Mouse (Mus musculus): Measurements from ENCODE around the gene Dnttip2. TPM values are rescaled to one million over a fixed set of nuclear protein-coding genes. Genes with fewer than 3 reads are reported as not detected.

Gene Dnttip2
- polyA plus RNA-seq, 1 experiment from 2014 or later, result 67.8 TPM

GRCm38 (mm10) chr3:122292300-122293222 is 18.4 kb downstream of the Dnttip2 start:
- no peaks in the 10 kb centered on the region for H3K9me3 ChIP-seq
- peak overlapping the region; percentile 97 for H3K4me3 ChIP-seq
- H3K27ac ChIP-seq, result peak overlapping the region; percentile 96
- H3K9ac ChIP-seq, result peak overlapping the region; percentile 85
- H3K27me3 ChIP-seq, result no peaks in the 10 kb centered on the region
- ATAC-seq (ENCODE audit: borderline replicate concordance, extremely low read depth, low FRiP score, low TSS enrichment), result peak; percentile 83
- 4% methylated on average over 52 of the region's 54 CpGs for WGBS
- peaks cover 15% of the 10 kb centered on the region for H3K4me1 ChIP-seq
- peak overlapping the region; percentile 90 for H3K4me2 ChIP-seq
- no peaks in the 10 kb centered on the region for H3K36me3 ChIP-seq

- no peaks in the 10 kb centered on the region for H3K36me3 ChIP-seq
- peak overlapping the region; percentile 97 for H3K4me3 ChIP-seq
- H3K4me1 ChIP-seq, result peaks cover 15% of the 10 kb centered on the region
- ATAC-seq (ENCODE audit: borderline replicate concordance, extremely low read depth, low FRiP score, low TSS enrichment), result peak; percentile 91
- no peaks in the 10 kb centered on the region for H3K9me3 ChIP-seq
- no peaks in the 10 kb centered on the region for H3K27me3 ChIP-seq
- H3K9ac ChIP-seq, result peak overlapping the region; percentile 85
- peak overlapping the region; percentile 96 for H3K27ac ChIP-seq
- H3K4me2 ChIP-seq, result peak overlapping the region; percentile 90
- WGBS, result under 1% methylated on average over 100 of the region's 105 CpGs
Measured at GRCm38 (mm10) chr3:122293223-122293953, 19.2 kb downstream of the Dnttip2 start.

- Histone ChIP-seq H3K4me2 (peak within 1 kb of the TSS; percentile 90), H3K9ac (peak within 1 kb of the TSS; percentile 85), H3K9me3 (no peaks in the 10 kb centered on the region), H3K4me1 (peaks cover 15% of the 10 kb centered on the region), H3K27ac (peak within 1 kb of the TSS; percentile 96), H3K36me3 (no peaks in the 10 kb centered on the region), H3K4me3 (peak within 1 kb of the TSS; percentile 97), H3K27me3 (no peaks in the 10 kb centered on the region)
- ATAC-seq (ENCODE audit: borderline replicate concordance, extremely low read depth, low FRiP score, low TSS enrichment), result peak; percentile 64
- 7% methylated on average over 36 of the region's 37 CpGs for WGBS
Measured at GRCm38 (mm10) chr3:122293954-122294850, 20.0 kb downstream of the Dnttip2 start, which contains the start of gene Bcar3. Gene Bcar3 (plus strand): TSS chr3:122294136.

GRCm38 (mm10) chr3:122295511-122295910 is 21.3 kb downstream of the Dnttip2 start:
- H3K36me3 ChIP-seq, result no peaks in the 10 kb centered on the region
- H3K4me3 ChIP-seq, result no peak overlapping the region
- H3K4me1 ChIP-seq, result peaks cover 15% of the 10 kb centered on the region
- H3K4me2 ChIP-seq, result no peak overlapping the region
- no peaks in the 10 kb centered on the region for H3K27me3 ChIP-seq
- no peak overlapping the region for H3K27ac ChIP-seq
- 11% methylated on average over 5 of the region's 5 CpGs for WGBS
- ATAC-seq (ENCODE audit: borderline replicate concordance, extremely low read depth, low FRiP score, low TSS enrichment), result no peak
- H3K9ac ChIP-seq, result no peak overlapping the region
- H3K9me3 ChIP-seq, result no peaks in the 10 kb centered on the region

- Histone ChIP-seq H3K9me3 (no peaks in the 10 kb centered on the region), H3K27me3 (no peaks in the 10 kb centered on the region), H3K4me3 (no peak overlapping the region), H3K27ac (no peak overlapping the region), H3K9ac (no peak overlapping the region), H3K4me2 (no peak overlapping the region), H3K36me3 (no peaks in the 10 kb centered on the region), H3K4me1 (peaks cover 12% of the 10 kb centered on the region)
- no peak for ATAC-seq (ENCODE audit: borderline replicate concordance, extremely low read depth, low FRiP score, low TSS enrichment)
- 44% methylated on average over 5 of the region's 5 CpGs for WGBS
Measured at GRCm38 (mm10) chr3:122296979-122297378, 22.8 kb downstream of the Dnttip2 start.

- no peaks in the 10 kb centered on the region for H3K36me3 ChIP-seq
- H3K4me1 ChIP-seq, result no peaks in the 10 kb centered on the region
- H3K9ac ChIP-seq, result no peak overlapping the region
- no peak overlapping the region for H3K4me2 ChIP-seq
- H3K27me3 ChIP-seq, result no peaks in the 10 kb centered on the region
- no peak overlapping the region for H3K4me3 ChIP-seq
- ATAC-seq (ENCODE audit: borderline replicate concordance, extremely low read depth, low FRiP score, low TSS enrichment), result no peak
- WGBS, result 63% methylated on average over 9 of the region's 9 CpGs
- H3K27ac ChIP-seq, result no peak overlapping the region
- H3K9me3 ChIP-seq, result no peaks in the 10 kb centered on the region
Measured at GRCm38 (mm10) chr3:122300983-122301919, 27.1 kb downstream of the Dnttip2 start.

GRCm38 (mm10) chr3:122304560-122304959 is 30.4 kb downstream of the Dnttip2 start:
- no peak overlapping the region for H3K4me2 ChIP-seq
- H3K9ac ChIP-seq, result no peak overlapping the region
- WGBS, result 78% methylated on average over 4 of the region's 4 CpGs
- H3K27ac ChIP-seq, result no peak overlapping the region
- H3K4me1 ChIP-seq, result no peaks in the 10 kb centered on the region
- no peaks in the 10 kb centered on the region for H3K36me3 ChIP-seq
- no peak overlapping the region for H3K4me3 ChIP-seq
- ATAC-seq (ENCODE audit: borderline replicate concordance, extremely low read depth, low FRiP score, low TSS enrichment), result no peak
- H3K9me3 ChIP-seq, result no peaks in the 10 kb centered on the region
- H3K27me3 ChIP-seq, result no peaks in the 10 kb centered on the region

- no peak overlapping the region for H3K4me2 ChIP-seq
- no peak overlapping the region for H3K9ac ChIP-seq
- ATAC-seq (ENCODE audit: borderline replicate concordance, extremely low read depth, low FRiP score, low TSS enrichment), result no peak
- H3K9me3 ChIP-seq, result no peaks in the 10 kb centered on the region
- H3K4me1 ChIP-seq, result no peaks in the 10 kb centered on the region
- 42% methylated on average over 4 of the region's 4 CpGs for WGBS
- no peaks in the 10 kb centered on the region for H3K36me3 ChIP-seq
- no peak overlapping the region for H3K27ac ChIP-seq
- H3K4me3 ChIP-seq, result no peak overlapping the region
- no peaks in the 10 kb centered on the region for H3K27me3 ChIP-seq
Measured at GRCm38 (mm10) chr3:122307894-122308671, 33.9 kb downstream of the Dnttip2 start.

GRCm38 (mm10) chr3:122308981-122309380 is 34.8 kb downstream of the Dnttip2 start:
- 29% methylated on average over 6 of the region's 6 CpGs for WGBS
- Histone ChIP-seq H3K4me2 (no peak overlapping the region), H3K9ac (no peak overlapping the region), H3K9me3 (no peaks in the 10 kb centered on the region), H3K27ac (no peak overlapping the region), H3K4me3 (no peak overlapping the region), H3K4me1 (peaks cover 2% of the 10 kb centered on the region; the same call in 1 of the 2 replicates), H3K36me3 (no peaks in the 10 kb centered on the region), H3K27me3 (no peaks in the 10 kb centered on the region)
- ATAC-seq (ENCODE audit: borderline replicate concordance, extremely low read depth, low FRiP score, low TSS enrichment), result no peak

GRCm38 (mm10) chr3:122312078-122312477 is 37.9 kb downstream of the Dnttip2 start:
- ATAC-seq (ENCODE audit: borderline replicate concordance, extremely low read depth, low FRiP score, low TSS enrichment), result no peak

More at GRCm38 (mm10) chr3:122312078-122312477, 37.9 kb downstream of the Dnttip2 start:
- no peak overlapping the region for H3K27ac ChIP-seq
- no peaks in the 10 kb centered on the region for H3K27me3 ChIP-seq
- H3K9ac ChIP-seq, result no peak overlapping the region
- no peaks in the 10 kb centered on the region for H3K9me3 ChIP-seq
- no peaks in the 10 kb centered on the region for H3K36me3 ChIP-seq
- H3K4me1 ChIP-seq, result peaks cover 4% of the 10 kb centered on the region; the same call in 1 of the 2 replicates
- WGBS, result 17% methylated on average over 2 of the region's 2 CpGs
- H3K4me2 ChIP-seq, result no peak overlapping the region
- H3K4me3 ChIP-seq, result no peak overlapping the region

All from lung, embryonic 15.5 days (tissue).